Mouse (Mus musculus): ENCODE measurements at regions not wholly inside any gene's neighbourhood (a gene's known extent, or its start where the extent isn't known, plus 50 kb on each side); places are given as distances from the start of the nearest gene placed in this dataset.

- TF ChIP-seq CTCF (IDR thresholded peaks at IDR 0.05): no peak
- H3K4me2 ChIP-seq (ENCODE audit: low read depth, low read length, poor library complexity, severe bottlenecking): no peak overlapping the region
- no peak overlapping the region for H3K9ac ChIP-seq (replicated peaks; ENCODE audit: low read length, poor library complexity, severe bottlenecking)
- WGBS: 56% methylated on average over 3 of the region's 3 CpGs
- no peak for DNase-seq (ENCODE audit: low spot score)
- no peak for ATAC-seq (ENCODE audit: low FRiP score)
- no peaks in the 10 kb centered on the region for H3K4me1 ChIP-seq (ENCODE audit: insufficient read depth, low read length)
- no peak overlapping the region for H3K27ac ChIP-seq (ENCODE audit: low read depth, low read length)
- H3K4me3 ChIP-seq (ENCODE audit: low read depth, low read length): no peak overlapping the region
- no peaks in the 10 kb centered on the region for H3K27me3 ChIP-seq (ENCODE audit: insufficient read depth, low read length)
- H3K36me3 ChIP-seq (ENCODE audit: insufficient read depth, low read length): no peaks in the 10 kb centered on the region
- H3K9me3 ChIP-seq (ENCODE audit: low read length): peaks cover 4% of the 10 kb centered on the region; the same call in 1 of the 2 replicates
Measured at GRCm38 (mm10) chr11:27280791-27281190, 687.0 kb upstream of the Vrk2 start.

GRCm38 (mm10) chr11:27264253-27264652, 670.5 kb upstream of the Vrk2 start:
- Histone ChIP-seq H3K27me3 (ENCODE audit: insufficient read depth, low read length) (no peaks in the 10 kb centered on the region), H3K27ac (ENCODE audit: low read depth, low read length) (no peak overlapping the region), H3K4me2 (ENCODE audit: low read depth, low read length, poor library complexity, severe bottlenecking) (no peak overlapping the region), H3K9me3 (ENCODE audit: low read length) (no peaks in the 10 kb centered on the region), H3K4me1 (ENCODE audit: insufficient read depth, low read length) (no peaks in the 10 kb centered on the region), H3K4me3 (ENCODE audit: low read depth, low read length) (no peak overlapping the region), H3K9ac (replicated peaks; ENCODE audit: low read length, poor library complexity, severe bottlenecking) (no peak overlapping the region), H3K36me3 (ENCODE audit: insufficient read depth, low read length) (no peaks in the 10 kb centered on the region)
- ATAC-seq (ENCODE audit: low FRiP score): peak; percentile 78; the same call in 1 of the 2 replicates
- peak; percentile 80 for TF ChIP-seq CTCF (IDR thresholded peaks at IDR 0.05)
- 0% methylated on average over 1 of the region's 1 CpGs for WGBS
- peak; percentile 87 for DNase-seq (ENCODE audit: low spot score)

GRCm38 (mm10) chr11:27258521-27258920, 664.7 kb upstream of the Vrk2 start:
- no peak overlapping the region for H3K9ac ChIP-seq (replicated peaks; ENCODE audit: low read length, poor library complexity, severe bottlenecking)
- H3K4me1 ChIP-seq (ENCODE audit: insufficient read depth, low read length): no peaks in the 10 kb centered on the region
- ATAC-seq (ENCODE audit: low FRiP score) (no peak), DNase-seq (ENCODE audit: low spot score) (no peak)
- H3K4me3 ChIP-seq (ENCODE audit: low read depth, low read length): no peak overlapping the region
- H3K9me3 ChIP-seq (ENCODE audit: low read length): no peaks in the 10 kb centered on the region
- no peaks in the 10 kb centered on the region for H3K27me3 ChIP-seq (ENCODE audit: insufficient read depth, low read length)
- no peak overlapping the region for H3K4me2 ChIP-seq (ENCODE audit: low read depth, low read length, poor library complexity, severe bottlenecking)
- H3K27ac ChIP-seq (ENCODE audit: low read depth, low read length): no peak overlapping the region
- H3K36me3 ChIP-seq (ENCODE audit: insufficient read depth, low read length): no peaks in the 10 kb centered on the region
- no peak for TF ChIP-seq CTCF (IDR thresholded peaks at IDR 0.05)
- 94% methylated on average over 1 of the region's 1 CpGs for WGBS

- H3K36me3 ChIP-seq (ENCODE audit: insufficient read depth, low read length): no peaks in the 10 kb centered on the region
- H3K27ac ChIP-seq (ENCODE audit: low read depth, low read length): no peak overlapping the region
- no peak for TF ChIP-seq CTCF (IDR thresholded peaks at IDR 0.05)
- H3K4me3 ChIP-seq (ENCODE audit: low read depth, low read length): no peak overlapping the region
- H3K4me2 ChIP-seq (ENCODE audit: low read depth, low read length, poor library complexity, severe bottlenecking): no peak overlapping the region
- H3K9me3 ChIP-seq (ENCODE audit: low read length): no peaks in the 10 kb centered on the region
- H3K4me1 ChIP-seq (ENCODE audit: insufficient read depth, low read length): no peaks in the 10 kb centered on the region
- no peak for DNase-seq (ENCODE audit: low spot score)
- WGBS: 96% methylated on average over 1 of the region's 1 CpGs
- no peak overlapping the region for H3K9ac ChIP-seq (replicated peaks; ENCODE audit: low read length, poor library complexity, severe bottlenecking)
- no peak for ATAC-seq (ENCODE audit: low FRiP score)
- no peaks in the 10 kb centered on the region for H3K27me3 ChIP-seq (ENCODE audit: insufficient read depth, low read length)
Measured at GRCm38 (mm10) chr11:27235884-27236283, 642.1 kb upstream of the Vrk2 start.

- H3K27me3 ChIP-seq (ENCODE audit: insufficient read depth, low read length): no peaks in the 10 kb centered on the region
- H3K4me2 ChIP-seq (ENCODE audit: low read depth, low read length, poor library complexity, severe bottlenecking): no peak overlapping the region
- H3K36me3 ChIP-seq (ENCODE audit: insufficient read depth, low read length): no peaks in the 10 kb centered on the region
- H3K27ac ChIP-seq (ENCODE audit: low read depth, low read length): no peak overlapping the region
- ATAC-seq (ENCODE audit: low FRiP score) (no peak), DNase-seq (ENCODE audit: low spot score) (no peak)
- no peak overlapping the region for H3K4me3 ChIP-seq (ENCODE audit: low read depth, low read length)
- no peak for TF ChIP-seq CTCF (IDR thresholded peaks at IDR 0.05)
- H3K9ac ChIP-seq (replicated peaks; ENCODE audit: low read length, poor library complexity, severe bottlenecking): no peak overlapping the region
- H3K9me3 ChIP-seq (ENCODE audit: low read length): no peaks in the 10 kb centered on the region
- no peaks in the 10 kb centered on the region for H3K4me1 ChIP-seq (ENCODE audit: insufficient read depth, low read length)
Measured at GRCm38 (mm10) chr11:27226454-27226853, 632.7 kb upstream of the Vrk2 start.

- Histone ChIP-seq H3K9ac (replicated peaks; ENCODE audit: low read length, poor library complexity, severe bottlenecking) (no peak overlapping the region), H3K4me3 (ENCODE audit: low read depth, low read length) (no peak overlapping the region), H3K27ac (ENCODE audit: low read depth, low read length) (no peak overlapping the region), H3K4me2 (ENCODE audit: low read depth, low read length, poor library complexity, severe bottlenecking) (no peak overlapping the region), H3K36me3 (ENCODE audit: insufficient read depth, low read length) (no peaks in the 10 kb centered on the region), H3K27me3 (ENCODE audit: insufficient read depth, low read length) (no peaks in the 10 kb centered on the region), H3K4me1 (ENCODE audit: insufficient read depth, low read length) (no peaks in the 10 kb centered on the region), H3K9me3 (ENCODE audit: low read length) (no peaks in the 10 kb centered on the region)
- 79% methylated on average over 3 of the region's 3 CpGs for WGBS
- DNase-seq (ENCODE audit: low spot score): no peak
- no peak for TF ChIP-seq CTCF (IDR thresholded peaks at IDR 0.05)
- ATAC-seq (ENCODE audit: low FRiP score): no peak
Measured at GRCm38 (mm10) chr11:27222436-27222835, 628.6 kb upstream of the Vrk2 start.
